Mouse (Mus musculus) c-Kit-positive CD71-positive TER-119-negative erythroid progenitor cells, embryonic 14.5 days (primary cell): ENCODE data around the gene Efcab8.
A peak's percentile ranks its signal among the peaks of the same experiment; 100 is the strongest.

Experiments used
- DNase-seq: peaks from one replicate; pipeline ENCODE4 v3.0.0-alpha.2; 2013; ENCODE audit warnings: low read depth

The Efcab8 gene

GRCm38 (mm10) chr2:153779394-153779981, at the start of gene Efcab8:
Gene Efcab8 (plus strand): TSS chr2:153779931.
- no peak for DNase-seq

- DNase-seq: no peak
These were observed 45.7 kb upstream of the Efcab8 start for GRCm38 (mm10) chr2:153734033-153734432.

- peak; percentile 99 for DNase-seq
These were observed 39.0 kb upstream of the Efcab8 start, which contains the start of gene Mapre1 for GRCm38 (mm10) chr2:153740500-153741436. Gene Mapre1 (plus strand): TSS chr2:153741274.

- no peak for DNase-seq
These were observed 38.2 kb upstream of the Efcab8 start for GRCm38 (mm10) chr2:153741437-153742065.

- no peak for DNase-seq
These were observed 31.7 kb upstream of the Efcab8 start for GRCm38 (mm10) chr2:153747994-153748393.

- DNase-seq: no peak
These were observed 29.4 kb upstream of the Efcab8 start for GRCm38 (mm10) chr2:153750363-153750762.

- no peak for DNase-seq
These were observed 17.6 kb upstream of the Efcab8 start for GRCm38 (mm10) chr2:153762121-153762520.

GRCm38 (mm10) chr2:153767484-153767883, 12.2 kb upstream of the Efcab8 start:
- no peak for DNase-seq

GRCm38 (mm10) chr2:153768881-153769280, 10.8 kb upstream of the Efcab8 start:
- DNase-seq: no peak

GRCm38 (mm10) chr2:153772950-153773349, 6.8 kb upstream of the Efcab8 start:
- DNase-seq: no peak

GRCm38 (mm10) chr2:153775472-153775871, 4.3 kb upstream of the Efcab8 start:
- no peak for DNase-seq

GRCm38 (mm10) chr2:153778638-153779362, 931 bp upstream of the Efcab8 start:
- peak; percentile 77 for DNase-seq

GRCm38 (mm10) chr2:153781181-153781580, 1.4 kb downstream of the Efcab8 start:
- DNase-seq: no peak

GRCm38 (mm10) chr2:153784668-153785067, 4.9 kb downstream of the Efcab8 start:
- DNase-seq: no peak

- DNase-seq: no peak
These were observed 13.6 kb downstream of the Efcab8 start for GRCm38 (mm10) chr2:153793366-153793765.

- no peak for DNase-seq
These were observed 15.4 kb downstream of the Efcab8 start for GRCm38 (mm10) chr2:153795090-153795489.

GRCm38 (mm10) chr2:153807464-153807863, 27.7 kb downstream of the Efcab8 start:
- peak; percentile 32 for DNase-seq

GRCm38 (mm10) chr2:153808146-153808545, 28.4 kb downstream of the Efcab8 start:
- no peak for DNase-seq

- no peak for DNase-seq
These were observed 29.1 kb downstream of the Efcab8 start for GRCm38 (mm10) chr2:153808841-153809240.

- DNase-seq: no peak
These were observed 30.2 kb downstream of the Efcab8 start for GRCm38 (mm10) chr2:153809921-153810320.

- no peak for DNase-seq
These were observed 42.3 kb downstream of the Efcab8 start for GRCm38 (mm10) chr2:153822005-153822543.

- DNase-seq: no peak
These were observed 44.9 kb downstream of the Efcab8 start for GRCm38 (mm10) chr2:153824593-153824992.
